17 mouse cellular contexts compared by ENCODE assay signal in the genomic region with DNA sequence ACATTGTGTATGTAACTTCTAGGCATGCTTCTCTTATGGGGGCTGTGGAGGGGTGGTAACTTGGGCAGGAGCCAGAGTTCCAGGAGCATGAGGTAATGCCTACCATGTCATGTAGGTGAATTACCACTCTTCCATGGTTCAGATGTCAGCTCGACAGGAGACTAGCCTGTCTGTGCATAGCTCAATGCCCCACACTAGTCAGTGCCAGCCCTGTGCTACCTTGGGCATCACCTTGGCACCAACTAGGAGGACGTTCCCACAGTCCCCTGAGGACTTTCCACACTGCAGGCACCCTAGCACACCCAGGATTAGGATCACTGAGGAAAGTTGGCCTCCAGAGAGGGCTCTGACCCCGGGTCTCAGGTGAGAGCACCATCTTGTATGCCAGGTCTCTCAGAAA.
"Had no signal": no experiment of that assay in that cellular context is flagged by ENCODE, and none has a peak within 500 bp of the region (broad histone marks: within the 10 kb centered on the region; RNA-seq: fewer than 3 reads in every experiment).

No protein-coding gene starts in this region.

- H3K27ac ChIP-seq: liver, embryonic 13.5 days; liver, embryonic 15.5 days; macrophage; midbrain, embryonic 13.5 days; midbrain, embryonic 15.5 days; neural tube, embryonic 12.5 days; stomach, embryonic 15.5 days; stomach, postnatal 0 days had no signal

- DNase-seq: liver, embryonic 13.5 days; liver, postnatal 0 days; lung, adult 2 months; lung, postnatal 10 days; lung, postnatal 36 days; right cerebral cortex, postnatal 14 days; thymus, adult 2 months; thymus, postnatal 25 days; thymus, postnatal 4 days had no signal

- H3K36me3 ChIP-seq: liver, embryonic 13.5 days; liver, embryonic 15.5 days; midbrain, embryonic 13.5 days; midbrain, embryonic 15.5 days; neural tube, embryonic 12.5 days; stomach, embryonic 15.5 days had no signal

- H3K27me3 ChIP-seq: liver, embryonic 13.5 days; liver, embryonic 15.5 days; midbrain, embryonic 13.5 days; midbrain, embryonic 15.5 days; neural tube, embryonic 12.5 days; stomach, embryonic 15.5 days had no signal

- H3K9me3 ChIP-seq: liver, embryonic 13.5 days; liver, embryonic 15.5 days; midbrain, embryonic 13.5 days; midbrain, embryonic 15.5 days; neural tube, embryonic 12.5 days; stomach, embryonic 15.5 days had no signal

- H3K4me3 ChIP-seq: liver, embryonic 13.5 days; liver, embryonic 15.5 days; midbrain, embryonic 13.5 days; midbrain, embryonic 15.5 days; neural tube, embryonic 12.5 days; stomach, embryonic 15.5 days had no signal

- ATAC-seq: liver, postnatal 0 days; midbrain, embryonic 13.5 days; midbrain, embryonic 15.5 days had no signal

- H3K4me1 ChIP-seq: liver, embryonic 13.5 days; liver, embryonic 15.5 days; midbrain, embryonic 13.5 days; midbrain, embryonic 15.5 days; neural tube, embryonic 12.5 days; stomach, embryonic 15.5 days had no signal

- H3K4me2 ChIP-seq: liver, embryonic 13.5 days; liver, embryonic 15.5 days; midbrain, embryonic 11.5 days; midbrain, embryonic 13.5 days; midbrain, embryonic 15.5 days; neural tube, embryonic 12.5 days; stomach, embryonic 15.5 days had no signal

- H3K9ac ChIP-seq: liver, embryonic 13.5 days; liver, embryonic 15.5 days; liver, postnatal 0 days; midbrain, embryonic 13.5 days; midbrain, embryonic 15.5 days; neural tube, embryonic 12.5 days; stomach, embryonic 15.5 days had no signal
